Mouse (Mus musculus) gastrocnemius, postnatal 4 days (tissue): ENCODE measurements around the gene Prps1. TPM values are rescaled to one million over a fixed set of nuclear protein-coding genes. Genes with fewer than 3 reads are reported as not detected.

ENCODE experiments used
- total RNA-seq, 2 experiments: library from RNA; stranded (reverse); gene quantifications; 2 replicates each; pipeline ENCODE4 v1.2.3; 2021

The Prps1 gene
- total RNA-seq, 2 experiments from 2014 or later: 16.5 to 18.9 TPM

Other genes with a start within 250 kb of the Prps1 start
- under 1 TPM; 0.29 to 0.49 TPM for gene Frmpd3, start 114.3 kb upstream of the Prps1 start, total RNA-seq
- 100 to 1,000 TPM in 1 of 2 experiments, 10 to 100 TPM in 1; 97.2 to 105 TPM for gene Tsc22d3, start 144.0 kb downstream of the Prps1 start, total RNA-seq
- 10 to 100 TPM; 18.4 to 21.8 TPM for gene Mid2, start 208.0 kb downstream of the Prps1 start, total RNA-seq